Mouse (Mus musculus) heart, adult 2 months (tissue): ENCODE data around the gene Trim47. TPM values are rescaled to one million over a fixed set of nuclear protein-coding genes. Genes with fewer than 3 reads are reported as not detected.

Experiments
- DNase-seq, 2 experiments: peaks; one replicate each; pipeline ENCODE4 v3.0.0; 2021
- H3K27ac ChIP-seq: fragments of 200-600 bp; 2 replicates; pipeline ENCODE4 v1.8.1; 2022
- H3K27me3 ChIP-seq: fragments of 200-500 bp; 2 replicates; pipeline ENCODE4 v1.6.1; 2012; ENCODE audit warnings: mild to moderate bottlenecking, low read length, inconsistent platforms, mixed read lengths; ENCODE audit not compliant: control insufficient read depth, insufficient read depth
- H3K36me3 ChIP-seq: fragments of 200-500 bp; 2 replicates; pipeline ENCODE4 v1.6.1; 2012; ENCODE audit warnings: low read length, inconsistent platforms; ENCODE audit not compliant: control insufficient read depth, insufficient read depth
- H3K4me1 ChIP-seq: fragments of 200-500 bp; 2 replicates; pipeline ENCODE4 v1.6.1; 2011; ENCODE audit warnings: low read length; ENCODE audit not compliant: control insufficient read depth, insufficient read depth
- H3K4me3 ChIP-seq: fragments of 200-600 bp; 2 replicates; pipeline ENCODE4 v1.8.1; 2022
- H3K79me2 ChIP-seq: fragments of 200-500 bp; replicated peaks from 2 replicates; pipeline ENCODE4 v1.6.1; 2012; ENCODE audit warnings: mild to moderate bottlenecking, inconsistent platforms, low read length, moderate library complexity, mixed read lengths; ENCODE audit not compliant: control insufficient read depth, insufficient read depth
- H3K9ac ChIP-seq: fragments of 200-500 bp; 2 replicates; pipeline ENCODE4 v1.6.1; 2012; ENCODE audit warnings: low read depth, mild to moderate bottlenecking, control low read depth, inconsistent platforms, low read length, mixed read lengths
- CTCF ChIP-seq: fragments of 200-600 bp; IDR thresholded peaks from 2 replicates; pipeline ENCODE4 v1.8.1; 2022; ENCODE audit warnings: antibody characterized with exemption, mild to moderate bottlenecking, moderate library complexity
- EP300 ChIP-seq: fragments of 200-500 bp; IDR thresholded peaks from 2 replicates; pipeline ENCODE4 v1.6.1; 2011; ENCODE audit warnings: low read depth, low read length, control low read depth; ENCODE audit not compliant: insufficient read depth
- POLR2A ChIP-seq: fragments of 200-500 bp; IDR thresholded peaks from 2 replicates; pipeline ENCODE4 v1.6.1; 2011; ENCODE audit warnings: mild to moderate bottlenecking, low read depth, low read length, control low read depth; ENCODE audit not compliant: insufficient read depth
- WGBS: fragments of 180-500 bp; shearing (Covaris S2); methylation state at CpG from one replicate; pipeline ENCODE4 v1.1.7; 2018; 5-methylcytosine and 5-hydroxymethylcytosine counted together
- intact Hi-C: fragments of 180-260 bp; cut with DNase I; formaldehyde crosslinking; loops from one replicate; pipeline ENCODE4 v1.15.1; 2025
- long read RNA-seq: library from polyadenylated mRNA; stranded (forward); transcript quantifications from one replicate; pipeline ENCODE4 v2.0.0, GENCODE M21; 2021
- polyA plus RNA-seq: library from polyadenylated mRNA; depleted of rRNA; stranded (reverse); fragments of >200 nt; gene quantifications from 2 replicates; pipeline ENCODE4 v1.2.3, GENCODE M21; 2012; rRNA removed
- total RNA-seq, 2 experiments: library from RNA; stranded (reverse); gene quantifications; 2 replicates each; pipeline ENCODE4 v1.2.3; 2021

Gene Trim47
- total RNA-seq = 10 to 100 TPM; 23.1 to 28.2 TPM
- 23.7 and 29.5 TPM in 2 replicates for polyA plus RNA-seq
- long read RNA-seq, transcript Trim47-201 (6 exons, 2,204 nt) = minor isoform, 25 of 86 reads
- long read RNA-seq, transcript Trim47-202 (6 exons, 2,192 nt) = major isoform, 54 of 86 reads
- long read RNA-seq, partial matches to known transcripts = 1 of 86 reads
- long read RNA-seq, other reads (novel, unspliced or antisense) = 4 of 86 reads

DNA sequence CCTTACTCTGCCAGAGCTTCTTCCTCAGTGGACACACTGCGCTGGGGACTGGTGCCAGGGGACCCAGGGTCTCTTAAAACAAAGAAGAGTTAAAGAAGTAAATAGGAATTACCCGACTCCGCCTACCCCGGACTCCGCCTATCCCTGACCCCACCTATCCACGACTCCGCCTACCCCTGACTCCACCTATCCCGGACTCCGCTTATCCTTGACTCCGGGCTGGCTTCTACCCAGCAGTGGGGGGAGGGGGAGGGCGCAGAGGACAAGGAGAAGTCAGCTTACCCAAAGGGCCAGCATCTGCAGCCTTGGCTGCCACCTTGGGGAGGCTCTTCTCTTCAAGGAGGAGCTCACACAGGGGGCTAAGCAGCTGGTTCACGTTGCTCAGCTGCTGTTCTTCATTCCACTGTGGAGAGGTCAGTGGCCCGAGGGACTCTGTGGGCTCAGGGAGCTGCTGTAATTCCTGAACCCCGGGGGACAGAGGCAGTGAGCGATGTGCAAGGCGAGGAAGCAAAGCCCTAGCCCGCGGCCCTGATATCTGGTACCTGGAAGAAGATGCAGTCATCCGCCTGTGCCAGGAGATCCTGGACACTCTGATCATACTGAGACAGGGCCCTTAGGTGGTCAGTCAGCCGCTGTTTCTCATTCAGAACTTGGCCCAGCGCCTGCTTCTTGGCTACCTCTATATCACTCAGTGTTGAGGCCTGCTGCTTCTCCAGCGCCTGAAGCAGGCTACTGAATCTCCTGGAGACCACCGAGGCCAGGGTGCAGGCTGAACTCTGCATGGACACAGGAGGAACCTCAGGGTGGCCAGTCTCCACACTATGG is at the start of gene Trim47:
Trim47 (minus strand) TSS at position 55 of the 825 bp plus-strand sequence.
- intact Hi-C loops = no loop called here
- peaks cover 14% of the 10 kb centered on the region for H3K4me1 ChIP-seq
- no peak within 1 kb of the TSS for H3K4me3 ChIP-seq
- no peaks in the 10 kb centered on the region for H3K27me3 ChIP-seq
- H3K9ac ChIP-seq = 0 out of 2 replicates have a peak within 1 kb of the TSS, but pooled peaks have one; percentile 15
- DNase-seq = peak; percentile 77
- TF ChIP-seq CTCF = no peak
- 0 out of 2 replicates have a peak, but pooled peaks have one; percentile 21 for TF ChIP-seq EP300
- H3K36me3 ChIP-seq = no peaks in the 10 kb centered on the region
- peak within 1 kb of the TSS; percentile 20; the same call in 1 of the 2 replicates for H3K27ac ChIP-seq
- 43% methylated on average over 23 of the region's 23 CpGs for WGBS
- no peaks in the 10 kb centered on the region for H3K79me2 ChIP-seq

DNA sequence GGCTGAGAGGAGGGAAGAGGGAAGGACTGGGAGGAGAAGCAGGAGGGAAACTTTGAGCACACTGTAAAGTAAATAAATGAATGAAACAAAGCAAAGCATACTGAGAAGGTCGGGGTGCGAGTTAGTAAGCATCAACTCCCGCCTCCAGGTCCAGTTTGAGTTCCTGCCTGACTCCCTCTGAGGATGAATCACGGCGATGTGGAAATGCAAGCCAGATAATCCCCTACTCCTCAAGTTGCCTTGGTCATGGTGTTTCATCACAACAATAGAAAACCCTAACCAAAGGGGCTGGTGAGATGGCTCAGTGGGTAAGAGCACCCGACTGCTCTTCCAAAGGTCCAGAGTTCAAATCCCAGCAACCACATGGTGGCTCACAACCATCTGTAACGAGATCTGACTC is 49.0 kb upstream of the Trim47 start:
- TF ChIP-seq CTCF (no peak), POLR2A (no peak), EP300 (no peak)
- H3K9ac ChIP-seq = no peak overlapping the region
- no peaks in the 10 kb centered on the region for H3K79me2 ChIP-seq
- no peaks in the 10 kb centered on the region for H3K27me3 ChIP-seq
- intact Hi-C loops = no loop called here
- 88% methylated on average over 7 of the region's 7 CpGs for WGBS
- H3K36me3 ChIP-seq = no peaks in the 10 kb centered on the region
- no peak overlapping the region for H3K27ac ChIP-seq
- H3K4me3 ChIP-seq = no peak overlapping the region
- H3K4me1 ChIP-seq = no peaks in the 10 kb centered on the region
- DNase-seq = no peak

DNA sequence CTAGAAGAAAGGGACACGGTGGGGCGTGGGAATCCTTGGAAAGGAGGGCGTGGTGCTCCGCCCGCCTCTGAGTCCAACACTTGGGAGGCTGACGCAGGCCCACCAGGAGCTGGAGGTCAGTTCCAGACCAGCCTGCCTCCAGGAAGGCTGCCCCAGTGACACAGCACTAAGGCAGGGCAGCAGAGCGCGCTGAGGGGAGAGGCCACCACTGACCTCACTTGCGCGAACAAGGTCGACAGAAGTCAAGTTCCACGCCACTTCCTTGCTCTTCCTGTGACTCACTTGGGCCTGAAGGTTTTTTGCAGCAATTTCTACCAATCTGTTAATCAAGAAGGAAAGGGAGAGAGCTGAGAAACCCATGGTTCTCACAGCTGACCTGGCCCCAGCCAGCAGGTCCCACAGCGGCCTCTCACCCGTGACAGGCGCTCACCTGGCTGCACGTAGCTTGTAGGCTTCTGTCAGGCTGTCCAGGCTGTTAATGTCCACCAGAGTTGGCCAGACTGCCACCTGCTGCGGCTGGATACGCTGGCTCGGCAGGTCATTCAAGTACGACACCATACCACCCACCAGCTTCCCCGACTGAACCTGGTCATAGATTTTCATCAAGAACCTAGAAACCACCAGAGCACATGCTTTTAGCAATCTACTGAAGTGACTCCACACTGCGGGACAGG is 47.9 kb upstream of the Trim47 start:
- no peaks in the 10 kb centered on the region for H3K27me3 ChIP-seq
- H3K27ac ChIP-seq = no peak overlapping the region
- no peaks in the 10 kb centered on the region for H3K36me3 ChIP-seq
- DNase-seq = no peak
- H3K9ac ChIP-seq = no peak overlapping the region
- no peaks in the 10 kb centered on the region for H3K79me2 ChIP-seq
- WGBS = 92% methylated on average over 22 of the region's 22 CpGs
- H3K4me1 ChIP-seq = no peaks in the 10 kb centered on the region
- no peak overlapping the region for H3K4me3 ChIP-seq
- intact Hi-C loops = no loop called here
- TF ChIP-seq EP300 = no peak
- no peak for TF ChIP-seq CTCF
- TF ChIP-seq POLR2A = no peak

DNA sequence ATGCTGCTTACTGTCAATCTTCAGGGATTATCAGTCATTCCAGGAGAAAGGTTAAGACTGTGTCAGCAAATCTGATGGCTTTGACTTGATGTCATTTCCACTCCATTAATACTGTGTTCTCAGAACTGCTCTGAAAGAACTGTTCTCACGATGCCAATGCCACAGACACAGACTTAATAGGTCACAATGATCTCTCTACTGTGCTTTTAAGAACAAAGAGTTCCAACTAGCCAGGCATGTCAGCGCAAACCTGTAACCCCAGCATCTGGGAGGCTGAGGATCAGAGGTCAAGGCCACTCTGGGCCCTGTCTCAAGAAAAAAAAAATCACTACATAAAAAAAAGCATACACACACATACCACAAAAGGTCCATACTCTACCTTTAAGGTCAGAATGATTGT is 44.9 kb upstream of the Trim47 start:
- DNase-seq = no peak
- intact Hi-C loops = no loop called here
- H3K4me3 ChIP-seq = no peak overlapping the region
- H3K4me1 ChIP-seq = no peaks in the 10 kb centered on the region; the same call in 1 of the 2 replicates
- no peaks in the 10 kb centered on the region for H3K36me3 ChIP-seq
- TF ChIP-seq EP300 (no peak), CTCF (no peak), POLR2A (no peak)
- H3K27ac ChIP-seq = no peak overlapping the region
- 92% methylated on average over 2 of the region's 2 CpGs for WGBS
- H3K9ac ChIP-seq = no peak overlapping the region
- no peaks in the 10 kb centered on the region for H3K27me3 ChIP-seq
- H3K79me2 ChIP-seq = no peaks in the 10 kb centered on the region

DNA sequence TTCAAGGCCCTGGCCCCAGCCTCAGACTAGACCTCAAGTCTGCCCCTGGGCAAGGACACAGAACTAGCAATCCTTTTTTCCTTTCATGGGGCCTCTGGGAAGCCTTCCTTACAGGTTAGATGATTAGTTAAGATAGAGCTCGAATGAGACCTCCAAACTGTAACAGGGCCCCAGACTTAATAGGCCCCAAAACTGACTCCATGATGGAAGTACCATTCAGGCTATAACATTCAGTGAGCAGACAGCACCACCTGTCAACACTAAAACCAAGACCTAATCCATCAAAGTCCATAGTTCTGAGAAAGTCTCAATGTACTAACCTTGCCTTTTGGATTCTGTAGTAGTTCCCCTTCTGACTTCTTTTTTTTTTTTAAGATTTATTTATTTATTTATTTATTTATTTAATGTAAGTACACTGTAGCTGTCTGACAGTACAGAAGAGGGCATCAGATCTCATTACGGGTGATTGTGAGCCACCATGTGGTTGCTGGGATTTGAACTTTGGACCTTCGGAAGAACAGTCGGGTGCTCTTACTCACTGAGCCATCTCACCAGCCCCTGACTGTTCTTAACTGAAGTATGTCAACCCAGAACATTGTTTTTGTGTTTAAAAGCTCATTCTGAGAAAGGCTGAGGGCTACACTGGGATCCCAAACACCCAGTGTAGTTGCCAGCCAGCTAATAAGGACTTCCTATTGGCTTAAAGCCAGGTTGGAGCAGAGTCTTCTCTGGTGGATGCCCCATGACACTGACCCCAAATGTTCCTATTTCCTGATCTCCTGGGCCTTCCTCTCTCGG is 43.2 kb upstream of the Trim47 start:
- Histone ChIP-seq H3K4me1 (no peaks in the 10 kb centered on the region; the same call in 1 of the 2 replicates), H3K79me2 (no peaks in the 10 kb centered on the region), H3K9ac (no peak overlapping the region), H3K36me3 (no peaks in the 10 kb centered on the region), H3K27me3 (no peaks in the 10 kb centered on the region), H3K27ac (no peak overlapping the region), H3K4me3 (no peak overlapping the region)
- TF ChIP-seq CTCF = no peak
- TF ChIP-seq EP300 = no peak
- no peak for TF ChIP-seq POLR2A
- WGBS = 76% methylated on average over 5 of the region's 5 CpGs
- intact Hi-C loops = no loop called here
- no peak for DNase-seq

DNA sequence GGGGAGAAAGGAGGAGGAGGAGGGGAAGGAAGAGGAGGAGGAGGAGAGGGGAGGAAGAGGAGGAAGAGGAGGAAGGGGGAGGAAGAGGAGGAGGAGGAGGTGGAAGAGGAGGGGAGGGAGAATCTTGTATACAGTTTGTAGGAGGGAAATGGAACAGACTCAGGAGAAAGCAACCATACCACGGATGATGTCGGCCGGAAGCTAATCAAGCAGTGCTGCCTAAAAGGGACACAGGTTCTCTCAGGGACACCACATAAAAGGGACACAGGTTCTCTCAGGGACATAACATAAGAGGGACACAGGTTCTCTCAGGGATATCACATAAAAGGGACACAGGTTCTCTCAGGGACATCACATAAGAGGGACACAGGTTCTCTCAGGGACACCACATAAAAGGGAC is 42.2 kb upstream of the Trim47 start:
- DNase-seq = no peak
- Histone ChIP-seq H3K79me2 (no peaks in the 10 kb centered on the region), H3K27me3 (no peaks in the 10 kb centered on the region), H3K9ac (no peak overlapping the region), H3K4me1 (no peaks in the 10 kb centered on the region; the same call in 1 of the 2 replicates), H3K27ac (no peak overlapping the region), H3K36me3 (no peaks in the 10 kb centered on the region), H3K4me3 (no peak overlapping the region)
- 63% methylated on average over 3 of the region's 3 CpGs for WGBS
- intact Hi-C loops = no loop called here
- TF ChIP-seq POLR2A (no peak), EP300 (no peak), CTCF (no peak)
